Mouse (Mus musculus) embryonic facial prominence, embryonic 15.5 days (tissue): ENCODE data around the gene Aldh1a7. TPM values are rescaled to one million over a fixed set of nuclear protein-coding genes. Genes with fewer than 3 reads are reported as not detected.

Source experiments
- ATAC-seq: fragments of 200-750 bp; cut with Nextera tagmentation; 2 replicates; pipeline ENCODE4 v1.8.0; 2017; ENCODE audit warnings: low read depth, moderate TSS enrichment; ENCODE audit not compliant: insufficient number of reproducible peaks, low FRiP score, low TSS enrichment
- H3K27ac ChIP-seq: fragments of 300-500 bp; sonication (generic); replicated peaks from 2 replicates; pipeline ENCODE4 v1.5.1; 2015; ENCODE audit warnings: mild to moderate bottlenecking, inconsistent platforms
- H3K27me3 ChIP-seq: fragments of 300-500 bp; sonication (generic); 2 replicates; pipeline ENCODE4 v1.6.1; 2015; ENCODE audit warnings: inconsistent platforms
- H3K36me3 ChIP-seq: fragments of 300-500 bp; sonication (generic); 2 replicates; pipeline ENCODE4 v1.6.1; 2015; ENCODE audit warnings: mild to moderate bottlenecking, inconsistent platforms
- H3K4me1 ChIP-seq: fragments of 300-500 bp; sonication (generic); 2 replicates; pipeline ENCODE4 v1.6.1; 2015; ENCODE audit warnings: inconsistent platforms
- H3K4me2 ChIP-seq: fragments of 300-500 bp; sonication (generic); replicated peaks from 2 replicates; pipeline ENCODE4 v1.6.1; 2015; ENCODE audit warnings: mild to moderate bottlenecking, inconsistent platforms
- H3K4me3 ChIP-seq: fragments of 300-500 bp; sonication (generic); replicated peaks from 2 replicates; pipeline ENCODE4 v1.5.1; 2015; ENCODE audit warnings: mild to moderate bottlenecking, inconsistent platforms
- H3K9ac ChIP-seq: fragments of 300-500 bp; sonication (generic); 2 replicates; pipeline ENCODE4 v1.6.1; 2015; ENCODE audit warnings: inconsistent platforms
- H3K9me3 ChIP-seq: fragments of 300-500 bp; sonication (generic); replicated peaks from 2 replicates; pipeline ENCODE4 v1.6.1; 2016; ENCODE audit warnings: inconsistent platforms
- WGBS: fragments of 180-500 bp; shearing (Covaris S2); methylation state at CpG from one replicate; pipeline ENCODE4 v1.1.7; 2015; 5-methylcytosine and 5-hydroxymethylcytosine counted together
- polyA plus RNA-seq: library from polyadenylated mRNA; unstranded; fragments of >200 nt; fragmentation: Nextera tagmentation; extraction: Ambion mirVana; gene quantifications from 2 replicates; pipeline ENCODE4 v1.2.1, GENCODE M21; 2015

The Aldh1a7 gene
- 9.8 and 10.9 TPM in 2 replicates for polyA plus RNA-seq

- H3K4me1 ChIP-seq: no peaks in the 10 kb centered on the region
- no peaks in the 10 kb centered on the region for H3K36me3 ChIP-seq
- H3K9me3 ChIP-seq: no peaks in the 10 kb centered on the region
- H3K27me3 ChIP-seq: no peaks in the 10 kb centered on the region
- H3K4me3 ChIP-seq: no peak within 1 kb of the TSS
- H3K9ac ChIP-seq: no peak within 1 kb of the TSS
- 62% methylated on average over 2 of the region's 2 CpGs for WGBS
- H3K4me2 ChIP-seq: no peak within 1 kb of the TSS
- ATAC-seq: no peak
- H3K27ac ChIP-seq: no peak within 1 kb of the TSS
Observed at GRCm38 (mm10) chr19:20727381-20727780, at the start of gene Aldh1a7. Aldh1a7 (minus strand) TSS chr19:20727562.

- Histone ChIP-seq H3K9ac (no peak overlapping the region), H3K4me3 (no peak overlapping the region), H3K36me3 (no peaks in the 10 kb centered on the region), H3K4me1 (no peaks in the 10 kb centered on the region), H3K27me3 (no peaks in the 10 kb centered on the region), H3K9me3 (no peaks in the 10 kb centered on the region), H3K4me2 (no peak overlapping the region), H3K27ac (no peak overlapping the region)
- WGBS: 66% methylated on average over 2 of the region's 2 CpGs
- no peak for ATAC-seq
Observed at GRCm38 (mm10) chr19:20775681-20776080, 48.3 kb upstream of the Aldh1a7 start.

GRCm38 (mm10) chr19:20773941-20774340 lies 46.6 kb upstream of the Aldh1a7 start:
- no peak overlapping the region for H3K9ac ChIP-seq
- no peaks in the 10 kb centered on the region for H3K36me3 ChIP-seq
- H3K4me2 ChIP-seq: no peak overlapping the region
- no peaks in the 10 kb centered on the region for H3K4me1 ChIP-seq
- no peaks in the 10 kb centered on the region for H3K9me3 ChIP-seq
- H3K27ac ChIP-seq: no peak overlapping the region
- ATAC-seq: no peak
- H3K4me3 ChIP-seq: no peak overlapping the region
- 85% methylated on average over 7 of the region's 7 CpGs for WGBS
- H3K27me3 ChIP-seq: no peaks in the 10 kb centered on the region

- no peaks in the 10 kb centered on the region for H3K4me1 ChIP-seq
- H3K27ac ChIP-seq: no peak overlapping the region
- H3K36me3 ChIP-seq: no peaks in the 10 kb centered on the region
- no peak overlapping the region for H3K9ac ChIP-seq
- no peaks in the 10 kb centered on the region for H3K9me3 ChIP-seq
- no peaks in the 10 kb centered on the region for H3K27me3 ChIP-seq
- H3K4me3 ChIP-seq: no peak overlapping the region
- no peak overlapping the region for H3K4me2 ChIP-seq
- ATAC-seq: no peak
- WGBS: 18% methylated on average over 1 of the region's 1 CpGs
Observed at GRCm38 (mm10) chr19:20764214-20764613, 36.9 kb upstream of the Aldh1a7 start.

- no peaks in the 10 kb centered on the region for H3K27me3 ChIP-seq
- H3K4me2 ChIP-seq: no peak overlapping the region
- 72% methylated on average over 4 of the region's 4 CpGs for WGBS
- H3K4me3 ChIP-seq: no peak overlapping the region
- no peak overlapping the region for H3K9ac ChIP-seq
- no peaks in the 10 kb centered on the region for H3K9me3 ChIP-seq
- no peak for ATAC-seq
- no peaks in the 10 kb centered on the region for H3K4me1 ChIP-seq
- H3K27ac ChIP-seq: no peak overlapping the region
- no peaks in the 10 kb centered on the region for H3K36me3 ChIP-seq
Observed at GRCm38 (mm10) chr19:20761675-20762426, 34.5 kb upstream of the Aldh1a7 start.

- Histone ChIP-seq H3K9me3 (no peaks in the 10 kb centered on the region), H3K4me3 (no peak overlapping the region), H3K36me3 (no peaks in the 10 kb centered on the region), H3K4me1 (no peaks in the 10 kb centered on the region), H3K27me3 (no peaks in the 10 kb centered on the region), H3K4me2 (no peak overlapping the region), H3K9ac (no peak overlapping the region), H3K27ac (no peak overlapping the region)
- no peak for ATAC-seq
- 40% methylated on average over 3 of the region's 3 CpGs for WGBS
Observed at GRCm38 (mm10) chr19:20761119-20761518, 33.8 kb upstream of the Aldh1a7 start.

- ATAC-seq: no peak
- no peak overlapping the region for H3K4me3 ChIP-seq
- H3K9ac ChIP-seq: no peak overlapping the region
- no peaks in the 10 kb centered on the region for H3K36me3 ChIP-seq
- no peak overlapping the region for H3K27ac ChIP-seq
- H3K4me1 ChIP-seq: no peaks in the 10 kb centered on the region
- no peak overlapping the region for H3K4me2 ChIP-seq
- H3K9me3 ChIP-seq: no peaks in the 10 kb centered on the region
- no peaks in the 10 kb centered on the region for H3K27me3 ChIP-seq
- WGBS: 78% methylated on average over 1 of the region's 1 CpGs
Observed at GRCm38 (mm10) chr19:20744630-20745029, 17.3 kb upstream of the Aldh1a7 start.

GRCm38 (mm10) chr19:20728278-20728677 lies 916 bp upstream of the Aldh1a7 start:
- no peak overlapping the region for H3K4me3 ChIP-seq
- H3K36me3 ChIP-seq: no peaks in the 10 kb centered on the region
- H3K4me2 ChIP-seq: no peak overlapping the region
- H3K4me1 ChIP-seq: no peaks in the 10 kb centered on the region
- no peaks in the 10 kb centered on the region for H3K9me3 ChIP-seq
- no peak overlapping the region for H3K9ac ChIP-seq
- ATAC-seq: no peak
- no peaks in the 10 kb centered on the region for H3K27me3 ChIP-seq
- WGBS: 80% methylated on average over 1 of the region's 1 CpGs
- no peak overlapping the region for H3K27ac ChIP-seq

- H3K4me2 ChIP-seq: no peak overlapping the region
- 71% methylated on average over 2 of the region's 2 CpGs for WGBS
- H3K4me3 ChIP-seq: no peak overlapping the region
- H3K36me3 ChIP-seq: no peaks in the 10 kb centered on the region
- H3K4me1 ChIP-seq: no peaks in the 10 kb centered on the region
- H3K27me3 ChIP-seq: no peaks in the 10 kb centered on the region
- H3K9ac ChIP-seq: no peak overlapping the region
- ATAC-seq: no peak
- H3K27ac ChIP-seq: no peak overlapping the region
- H3K9me3 ChIP-seq: no peaks in the 10 kb centered on the region
Observed at GRCm38 (mm10) chr19:20722913-20723312, 4.4 kb downstream of the Aldh1a7 start.

GRCm38 (mm10) chr19:20720298-20720697 lies 7.1 kb downstream of the Aldh1a7 start:
- no peak overlapping the region for H3K9ac ChIP-seq
- no peaks in the 10 kb centered on the region for H3K9me3 ChIP-seq
- no peaks in the 10 kb centered on the region for H3K36me3 ChIP-seq
- ATAC-seq: no peak
- H3K4me3 ChIP-seq: no peak overlapping the region
- H3K27me3 ChIP-seq: no peaks in the 10 kb centered on the region
- no peak overlapping the region for H3K27ac ChIP-seq
- no peak overlapping the region for H3K4me2 ChIP-seq
- H3K4me1 ChIP-seq: no peaks in the 10 kb centered on the region
- 87% methylated on average over 2 of the region's 2 CpGs for WGBS

- 79% methylated on average over 3 of the region's 3 CpGs for WGBS
- no peak overlapping the region for H3K4me2 ChIP-seq
- H3K36me3 ChIP-seq: no peaks in the 10 kb centered on the region
- H3K4me1 ChIP-seq: no peaks in the 10 kb centered on the region
- H3K4me3 ChIP-seq: no peak overlapping the region
- H3K9ac ChIP-seq: no peak overlapping the region
- no peaks in the 10 kb centered on the region for H3K27me3 ChIP-seq
- H3K27ac ChIP-seq: no peak overlapping the region
- no peak for ATAC-seq
- H3K9me3 ChIP-seq: no peaks in the 10 kb centered on the region
Observed at GRCm38 (mm10) chr19:20715617-20716016, 11.7 kb downstream of the Aldh1a7 start.

- 76% methylated on average over 1 of the region's 1 CpGs for WGBS
Observed at GRCm38 (mm10) chr19:20715093-20715492, 12.3 kb downstream of the Aldh1a7 start.

More at GRCm38 (mm10) chr19:20715093-20715492, 12.3 kb downstream of the Aldh1a7 start:
- Histone ChIP-seq H3K36me3 (no peaks in the 10 kb centered on the region), H3K4me2 (no peak overlapping the region), H3K27me3 (no peaks in the 10 kb centered on the region), H3K27ac (no peak overlapping the region), H3K4me3 (no peak overlapping the region), H3K9ac (no peak overlapping the region), H3K9me3 (no peaks in the 10 kb centered on the region), H3K4me1 (no peaks in the 10 kb centered on the region)
- ATAC-seq: no peak
